Mouse (Mus musculus) erythroblast, embryonic 14.5 days (primary cell): ENCODE data around the gene Cdhr3.

Experiments used
- GATA1 ChIP-seq: IDR thresholded peaks from 2 replicates; pipeline ENCODE4 v1.6.1; 2012; ENCODE audit warnings: low read length, inconsistent platforms, mixed read lengths
- TAL1 ChIP-seq: IDR thresholded peaks from 3 replicates; pipeline ENCODE4 v1.6.1; 2012; ENCODE audit warnings: low read length, inconsistent platforms, mixed read lengths

- no peak for TF ChIP-seq TAL1
- TF ChIP-seq GATA1 = no peak
These were observed 479 bp downstream of the Cdhr3 start for GRCm38 (mm10) chr12:33092196-33092595.
